Mouse (Mus musculus) NIH3T3 (cell line): ENCODE measurements at regions not wholly inside any gene's neighbourhood (a gene's known extent, or its start where the extent isn't known, plus 50 kb on each side); places are given as distances from the start of the nearest gene placed in this dataset.

Experiments
- DNase-seq: peaks from one replicate; pipeline ENCODE4 v3.0.0-alpha.2; 2012; ENCODE audit warnings: low read depth

DNA sequence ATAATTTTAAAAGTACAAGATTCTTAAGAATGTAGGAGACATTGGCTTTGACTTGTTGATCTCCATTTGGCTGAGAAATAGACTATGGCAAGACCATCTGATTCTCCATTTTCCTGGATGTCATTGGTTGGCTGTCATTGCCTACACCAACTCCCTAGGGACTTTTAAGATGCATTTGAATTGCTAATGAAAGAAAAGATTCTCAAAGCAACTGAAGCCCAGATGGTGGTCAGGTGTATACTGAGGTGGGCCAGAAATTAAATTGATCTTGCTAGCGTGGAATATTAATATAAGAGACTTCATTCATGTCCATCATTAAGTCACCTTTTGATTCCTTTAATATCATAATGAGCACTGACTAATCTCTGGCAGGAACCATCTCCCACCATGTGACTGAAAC, 686.1 kb upstream of the Ptchd4 start:
- no peak for DNase-seq

DNA sequence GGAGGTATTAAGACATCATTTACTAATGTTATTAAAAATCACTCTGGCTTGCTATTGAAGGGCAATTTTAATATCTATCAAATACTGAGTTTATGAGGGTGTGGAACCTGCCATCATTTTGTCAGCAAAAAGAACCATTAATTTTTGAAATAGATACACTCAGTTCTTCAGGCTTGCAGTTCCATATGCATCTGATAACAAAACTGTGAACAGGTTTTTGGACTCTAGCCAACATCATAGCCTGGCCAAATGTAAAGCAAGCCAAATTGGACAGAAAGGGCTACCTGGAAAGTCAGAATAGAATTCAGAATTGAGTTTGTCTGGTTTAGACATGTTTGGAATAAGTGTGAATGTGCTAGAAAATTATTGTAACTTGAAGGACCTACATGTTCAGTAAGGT, 688.2 kb upstream of the Ptchd4 start:
- no peak for DNase-seq

DNA sequence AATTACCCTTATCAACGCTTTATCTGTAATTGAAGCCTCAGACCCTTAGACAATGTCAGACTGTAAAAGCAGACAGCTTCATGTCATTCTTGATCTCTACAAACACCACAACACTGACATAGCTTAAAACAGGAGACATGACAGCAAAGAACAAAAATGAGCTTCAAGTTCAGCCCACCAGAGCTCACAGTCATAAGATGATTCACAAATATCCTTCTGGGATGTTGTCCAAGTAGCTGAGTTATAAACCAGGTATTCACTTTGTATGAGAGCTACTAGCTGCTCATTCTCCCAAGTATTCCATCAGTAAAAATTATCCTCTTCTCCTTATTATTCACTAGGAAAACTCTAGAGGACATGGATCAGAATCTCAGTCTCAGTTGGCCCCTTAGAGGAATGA, 659.6 kb upstream of the Cenpq start:
- peak; percentile 6 for DNase-seq
